Mouse (Mus musculus) ES-E14 (cell line): Measurements from ENCODE around the gene Hes7.

Source experiments
- CHD2 ChIP-seq: IDR thresholded peaks from 2 replicates; pipeline ENCODE4 v1.6.1; 2014; ENCODE audit warnings: mild to moderate bottlenecking, low read depth, low read length, inconsistent platforms
- HCFC1 ChIP-seq: IDR thresholded peaks from 2 replicates; pipeline ENCODE4 v1.6.1; 2012; ENCODE audit warnings: low read length, inconsistent platforms, borderline replicate concordance; ENCODE audit not compliant: insufficient read depth
- MAFK ChIP-seq: IDR thresholded peaks from 2 replicates; pipeline ENCODE4 v1.6.1; 2014; ENCODE audit warnings: mild to moderate bottlenecking, low read depth, low read length, inconsistent platforms; ENCODE audit not compliant: insufficient read depth
- ZC3H11A ChIP-seq: IDR thresholded peaks from 2 replicates; pipeline ENCODE4 v1.6.1; 2012; ENCODE audit warnings: low read depth, mild to moderate bottlenecking, inconsistent platforms, low read length, borderline replicate concordance
- ZNF384 ChIP-seq: IDR thresholded peaks from 2 replicates; pipeline ENCODE4 v1.6.1; 2012; ENCODE audit warnings: low read depth, low read length, inconsistent platforms

DNA sequence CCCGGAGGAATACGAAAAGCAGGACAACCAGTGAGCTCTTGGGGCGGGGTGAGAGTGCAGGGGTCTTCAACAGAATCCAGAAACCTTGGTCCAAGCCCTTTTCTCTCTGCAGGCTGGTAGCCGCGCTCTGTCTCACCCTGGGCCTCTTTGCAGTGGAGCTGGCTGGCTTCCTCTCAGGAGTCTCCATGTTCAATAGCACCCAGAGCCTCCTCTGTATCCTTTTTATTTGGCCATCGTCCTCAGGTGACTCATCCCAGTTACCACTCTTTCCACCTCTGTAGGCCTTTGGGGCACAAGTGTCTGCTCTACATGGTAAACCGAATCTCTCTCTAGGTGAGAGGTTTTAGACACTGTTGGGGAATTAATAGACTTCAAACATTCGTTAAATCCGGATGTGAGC, 48.9 kb upstream of the Hes7 start:
- TF ChIP-seq ZNF384 (no peak), HCFC1 (no peak), CHD2 (no peak), ZC3H11A (no peak), MAFK (no peak)
